Mouse (Mus musculus) G1E (cell line): ENCODE measurements around the gene Sik3.

ENCODE experiments used
- CTCF ChIP-seq: IDR thresholded peaks from 2 replicates; pipeline ENCODE4 v1.5.1; 2012; ENCODE audit warnings: low read depth, low read length, inconsistent platforms, mixed read lengths
- TAL1 ChIP-seq: conservative IDR thresholded peaks from 2 replicates; pipeline ENCODE4 v1.6.1; 2012; ENCODE audit warnings: low read depth, low read length, inconsistent platforms, mixed read lengths

DNA sequence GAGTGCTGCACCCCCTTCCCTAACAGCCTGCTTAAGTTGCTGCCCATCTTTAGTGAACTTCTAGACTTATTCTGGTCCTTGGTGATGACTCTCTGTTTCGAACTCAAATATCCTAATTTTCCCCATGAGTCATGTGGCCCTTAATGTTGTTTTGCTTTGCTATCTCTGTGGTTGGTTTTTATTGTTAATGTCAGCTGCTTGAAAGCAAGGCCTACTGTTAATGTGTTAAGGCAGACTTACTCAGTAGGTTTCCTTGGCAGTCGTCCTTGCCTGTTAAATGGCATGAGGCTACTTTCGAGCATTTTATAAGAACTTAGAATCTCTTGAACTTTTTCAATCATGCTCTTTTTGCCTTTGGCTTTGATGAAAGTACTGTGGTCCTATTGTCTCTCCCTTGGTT, 60.8 kb downstream of the Sik3 start:
- TF ChIP-seq CTCF (no peak), TAL1 (no peak)
